Mouse (Mus musculus) urinary bladder, adult 2 months (tissue): ENCODE measurements around the gene F2. TPM values are rescaled to one million over a fixed set of nuclear protein-coding genes. Genes with fewer than 3 reads are reported as not detected.

Experiments used
- DNase-seq: peaks from one replicate; pipeline ENCODE4 v3.0.0; 2022; ENCODE audit warnings: low spot score
- polyA plus RNA-seq: library from polyadenylated mRNA; depleted of rRNA; stranded (reverse); fragments of >200 nt; gene quantifications from 2 replicates; pipeline ENCODE4 v1.2.3, GENCODE M21; 2012; rRNA removed

The F2 gene
- 0.25 and 0.33 TPM in 2 replicates for polyA plus RNA-seq

- no peak for DNase-seq
Observed at GRCm38 (mm10) chr2:91636229-91636628, at the start of gene F2. Gene F2, minus strand, starts transcription at chr2:91636414.

- DNase-seq = no peak
Observed at GRCm38 (mm10) chr2:91683919-91684318, 47.7 kb upstream of the F2 start.

- no peak for DNase-seq
Observed at GRCm38 (mm10) chr2:91682850-91683249, 46.6 kb upstream of the F2 start.

DNA sequence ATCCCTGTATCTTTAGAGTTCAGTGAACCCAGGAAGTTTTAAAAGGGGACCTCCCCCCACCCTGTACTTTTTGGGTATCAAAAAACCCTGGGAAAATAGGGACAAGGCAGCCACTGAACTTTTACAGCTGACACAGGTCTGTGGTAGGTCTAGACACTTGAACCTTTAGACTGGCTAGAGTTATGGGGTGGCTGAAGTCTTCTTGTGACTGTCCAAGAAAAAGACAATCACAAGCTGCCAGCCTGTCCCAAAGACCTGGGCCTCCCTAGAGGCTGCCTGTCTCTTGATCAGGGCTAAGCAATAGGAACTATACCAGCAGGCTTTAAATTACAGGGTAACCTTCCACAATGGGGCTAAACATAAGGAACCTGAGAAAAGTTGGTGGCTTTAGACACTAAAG, 40.7 kb upstream of the F2 start:
- DNase-seq = no peak

DNA sequence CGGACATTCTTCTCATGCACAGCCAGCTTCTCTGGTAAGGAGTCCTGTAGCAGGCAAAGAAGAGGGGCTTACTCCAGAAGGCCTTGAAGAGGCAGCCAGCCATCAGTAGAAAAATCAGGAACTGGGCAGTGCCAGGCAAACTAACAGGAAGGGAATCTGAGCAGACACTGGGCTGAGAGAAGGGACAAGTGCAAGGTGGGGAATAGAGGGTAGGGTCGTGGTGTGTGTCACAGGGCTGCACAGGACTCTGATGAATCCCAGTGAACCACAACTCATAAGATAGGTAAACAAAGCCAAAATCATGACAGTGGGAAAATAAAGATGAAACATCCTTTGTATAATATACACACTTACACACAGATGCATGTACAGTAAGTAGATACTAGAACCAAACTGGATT, 40.2 kb upstream of the F2 start:
- DNase-seq = no peak

DNA sequence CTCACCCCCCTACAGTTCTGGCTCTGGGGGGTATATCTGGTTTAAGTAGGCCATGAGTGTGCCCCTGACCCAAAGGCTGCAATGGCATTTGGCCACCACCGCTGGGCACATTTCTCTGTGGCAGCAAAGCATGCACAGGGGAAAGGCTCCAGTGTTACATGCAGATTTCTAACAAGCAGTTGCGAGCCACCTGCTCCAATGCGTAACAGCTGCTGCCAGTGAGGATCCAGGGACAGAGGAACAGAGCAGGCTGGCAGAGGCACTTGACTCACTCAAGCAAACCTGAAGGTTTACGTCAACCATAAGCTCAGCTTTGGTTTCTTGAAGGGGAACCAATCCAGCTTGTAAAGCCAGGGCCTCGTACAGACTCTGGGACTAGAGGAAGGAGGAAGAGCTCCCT, 38.7 kb upstream of the F2 start:
- no peak for DNase-seq

DNA sequence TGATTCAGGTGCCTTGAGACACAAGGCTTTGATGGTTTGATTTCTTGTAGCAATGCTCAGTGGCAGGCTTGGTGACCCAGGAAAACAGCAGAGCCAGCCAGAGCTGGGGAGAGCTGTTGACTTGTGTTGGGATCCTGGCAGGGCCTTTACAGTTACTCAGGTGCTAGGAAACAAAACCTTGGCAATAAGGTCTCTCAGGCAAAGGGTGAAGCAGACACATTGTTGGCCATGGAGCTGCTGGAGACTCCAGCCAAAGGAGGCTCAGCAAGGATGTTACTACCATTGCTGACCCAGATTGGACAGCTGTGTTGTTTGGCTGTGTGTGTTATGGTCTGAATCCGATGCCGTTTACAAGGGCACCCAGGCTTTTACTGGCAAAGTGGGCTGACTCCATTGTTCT, 37.4 kb upstream of the F2 start:
- no peak for DNase-seq

GRCm38 (mm10) chr2:91670038-91670437, 33.8 kb upstream of the F2 start:
- DNase-seq = no peak

GRCm38 (mm10) chr2:91669326-91669725, 33.1 kb upstream of the F2 start:
- DNase-seq = no peak

GRCm38 (mm10) chr2:91667747-91668146, 31.5 kb upstream of the F2 start:
- no peak for DNase-seq

GRCm38 (mm10) chr2:91666386-91666910, 30.2 kb upstream of the F2 start:
- DNase-seq = no peak

DNA sequence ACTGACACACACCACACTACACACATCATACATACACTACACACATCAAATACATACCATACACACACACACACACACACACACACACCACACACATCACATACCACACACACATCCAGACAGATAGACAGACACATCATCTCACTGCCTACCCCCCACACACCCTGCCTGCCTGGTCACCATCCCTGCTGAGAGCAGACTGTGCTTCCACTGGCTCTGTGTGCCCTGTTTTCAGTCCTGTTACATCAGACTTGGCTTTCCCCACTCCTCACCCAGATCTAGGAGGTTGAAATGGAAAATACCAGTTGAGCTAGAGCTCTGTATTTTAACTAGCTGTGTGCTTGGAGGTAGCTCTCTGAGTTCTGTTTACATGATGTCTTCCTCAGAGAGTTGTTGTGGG, 28.6 kb upstream of the F2 start:
- no peak for DNase-seq

DNA sequence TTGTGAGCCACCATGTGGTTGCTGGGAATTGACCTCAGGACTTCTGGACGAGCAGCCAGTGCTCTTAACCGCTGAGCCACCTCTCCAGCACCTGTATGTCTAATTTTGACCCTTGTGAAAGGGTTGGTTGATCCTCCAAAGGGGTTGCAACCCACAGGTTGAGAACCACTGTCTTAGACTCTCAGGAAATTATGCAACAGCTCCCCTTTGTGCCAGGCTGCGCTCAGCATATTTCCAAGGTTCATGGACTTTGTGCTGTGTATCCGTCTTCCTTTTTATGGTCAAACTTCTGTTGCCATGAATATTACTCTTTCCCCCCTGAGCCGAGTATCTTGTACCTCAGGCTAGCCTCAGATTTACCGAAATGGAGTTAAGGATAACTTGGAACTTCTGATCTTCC, 24.8 kb upstream of the F2 start:
- DNase-seq = no peak

DNA sequence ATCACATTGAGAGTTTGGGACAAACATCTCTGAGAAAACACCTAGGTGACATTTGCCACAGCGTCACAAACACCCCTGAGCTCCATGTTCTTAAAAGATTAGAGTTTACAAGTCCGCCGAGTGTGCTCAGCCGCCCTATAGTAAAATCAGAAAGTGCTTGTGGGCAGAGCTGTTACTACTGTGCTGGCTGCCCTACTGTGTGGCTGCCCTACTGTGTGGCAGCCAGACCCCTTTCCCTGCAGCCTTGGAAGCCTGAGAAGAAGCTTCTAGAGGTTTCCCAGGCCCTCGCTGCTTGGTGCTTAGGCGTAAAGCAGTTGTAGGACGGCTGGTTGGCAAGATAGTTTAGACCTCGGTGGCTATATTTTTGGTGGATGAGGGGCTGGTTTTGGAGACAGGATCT, 23.4 kb upstream of the F2 start:
- no peak for DNase-seq

DNA sequence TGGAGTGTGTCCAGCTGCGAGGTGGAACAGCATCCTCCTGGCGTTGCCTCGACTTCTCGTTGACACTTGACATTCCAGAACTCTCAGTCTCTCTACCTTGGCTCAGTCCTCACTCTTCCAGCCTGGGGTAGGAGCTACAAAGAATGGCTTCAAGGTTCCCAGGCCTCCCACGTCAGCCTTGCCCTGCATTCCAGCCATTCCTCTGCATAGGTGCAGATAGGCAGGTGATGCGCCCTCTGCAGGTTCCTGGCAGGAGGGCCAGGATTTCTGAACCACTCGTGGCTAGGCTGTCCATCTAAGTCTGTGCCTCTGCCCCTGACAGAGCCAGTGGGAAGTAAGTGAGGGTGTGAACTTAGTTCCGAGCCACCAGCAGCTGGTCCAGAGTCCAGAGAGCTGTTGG, 20.6 kb upstream of the F2 start:
- no peak for DNase-seq

GRCm38 (mm10) chr2:91655827-91656226, 19.6 kb upstream of the F2 start:
- DNase-seq = no peak

- DNase-seq = no peak
Observed at GRCm38 (mm10) chr2:91655388-91655787, 19.2 kb upstream of the F2 start.

GRCm38 (mm10) chr2:91652863-91653262, 16.6 kb upstream of the F2 start:
- no peak for DNase-seq

DNA sequence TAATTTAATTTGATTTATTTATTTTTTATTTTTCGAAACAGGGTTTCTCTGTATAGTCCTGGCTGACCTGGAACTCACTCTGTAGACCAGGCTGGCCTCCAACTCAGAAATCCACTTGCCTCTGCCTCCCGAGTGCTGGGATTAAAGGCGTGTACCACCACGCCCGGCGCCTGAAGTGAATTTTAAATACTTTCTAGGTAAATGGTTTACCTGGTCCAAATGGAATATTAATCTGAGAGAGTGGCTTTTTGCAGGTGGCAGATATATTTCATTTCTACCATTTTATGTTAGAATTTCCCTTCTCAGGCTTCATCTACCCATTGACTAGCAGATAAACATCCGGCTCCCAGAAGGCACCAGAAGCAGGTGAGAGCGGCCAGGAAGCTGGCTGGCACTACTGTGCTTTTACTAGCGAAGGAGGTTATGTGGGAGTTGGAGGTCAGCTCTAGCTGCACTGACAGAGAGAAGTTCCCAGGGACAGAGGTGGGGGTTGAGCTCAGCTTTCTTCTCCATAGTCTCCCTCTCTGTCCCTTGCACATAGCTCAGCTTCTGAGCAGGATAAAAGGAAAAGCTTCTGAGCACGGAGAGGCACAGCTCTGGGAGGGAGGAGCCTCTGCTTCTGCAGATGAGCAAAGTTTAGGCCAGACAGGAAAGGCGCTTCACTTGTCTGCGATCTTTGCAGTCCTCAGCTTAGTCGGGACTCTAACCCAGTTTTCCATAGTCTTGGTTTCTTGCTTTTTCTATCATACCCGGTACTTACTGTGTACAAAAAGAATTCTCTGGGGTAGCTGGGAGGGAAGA, 15.4 kb upstream of the F2 start:
- DNase-seq = no peak

- no peak for DNase-seq
Observed at GRCm38 (mm10) chr2:91650360-91650995, 14.3 kb upstream of the F2 start.

- peak; percentile 81 for DNase-seq
Observed at GRCm38 (mm10) chr2:91649553-91650359, 13.5 kb upstream of the F2 start, which contains the start of the genes Zfp408 and Arhgap1. Gene Zfp408, minus strand, starts transcription at chr2:91649791. Gene Arhgap1, plus strand, starts transcription at chr2:91649860.

GRCm38 (mm10) chr2:91649152-91649551, 12.9 kb upstream of the F2 start:
- DNase-seq = no peak
